Mouse (Mus musculus): ENCODE data around the gene Gm49325. TPM values are rescaled to one million over a fixed set of nuclear protein-coding genes. Genes with fewer than 3 reads are reported as not detected.

The Gm49325 gene
- polyA plus RNA-seq, 1 experiment from 2014 or later = 4.8 TPM

DNA sequence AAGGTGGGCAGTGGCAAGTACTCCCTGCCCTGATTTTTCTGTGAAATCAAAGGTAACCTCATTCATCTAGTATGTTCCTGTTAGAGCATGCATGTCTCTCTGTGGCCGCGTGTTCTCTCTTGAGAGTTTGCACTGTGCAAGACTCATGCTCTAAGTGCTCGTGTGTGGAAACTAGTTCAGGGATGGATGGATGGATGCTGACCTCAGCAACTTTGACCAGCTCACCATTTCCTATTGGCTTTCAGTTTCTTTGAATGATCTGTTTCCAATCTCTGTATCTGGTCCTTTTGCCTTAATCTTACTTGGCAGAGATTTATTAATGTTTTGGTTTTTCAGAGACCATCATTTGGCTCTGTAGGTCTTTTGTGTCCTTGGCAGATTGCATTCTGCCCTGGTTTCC is 23.2 kb downstream of the Gm49325 start:
- Histone ChIP-seq H3K4me3 (replicated peaks) (no peak overlapping the region), H3K27ac (no peak overlapping the region), H3K27me3 (replicated peaks) (no peaks in the 10 kb centered on the region), H3K4me1 (peaks cover 16% of the 10 kb centered on the region), H3K36me3 (peaks cover 13% of the 10 kb centered on the region), H3K4me2 (no peak overlapping the region), H3K9me3 (no peaks in the 10 kb centered on the region), H3K9ac (no peak overlapping the region)
- no peak for ATAC-seq (ENCODE audit: insufficient read depth, low FRiP score, low read depth)
- WGBS = 76% methylated on average over 3 of the region's 3 CpGs

DNA sequence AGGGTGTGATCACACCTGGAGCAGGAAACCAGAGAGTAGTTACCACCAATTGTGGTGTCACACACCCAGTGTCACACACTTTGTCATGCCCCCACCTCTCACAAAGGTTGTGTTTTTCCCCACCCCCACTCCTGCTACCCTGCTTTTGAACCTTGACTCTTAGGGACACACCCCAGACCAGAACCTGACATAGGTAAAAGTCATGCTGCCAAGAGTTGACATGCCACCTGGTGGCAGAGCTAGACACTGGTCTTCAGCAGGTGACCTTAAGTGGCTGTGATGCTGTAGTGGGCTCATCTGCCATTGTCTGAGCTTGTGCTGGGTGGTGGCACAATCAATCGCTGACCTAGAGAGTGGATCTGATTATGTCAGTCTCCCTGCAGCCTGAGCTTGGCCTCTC is 24.0 kb downstream of the Gm49325 start:
- no peak for ATAC-seq (ENCODE audit: insufficient read depth, low FRiP score, low read depth)
- peaks cover 13% of the 10 kb centered on the region for H3K4me1 ChIP-seq
- WGBS = 92% methylated on average over 1 of the region's 1 CpGs

DNA sequence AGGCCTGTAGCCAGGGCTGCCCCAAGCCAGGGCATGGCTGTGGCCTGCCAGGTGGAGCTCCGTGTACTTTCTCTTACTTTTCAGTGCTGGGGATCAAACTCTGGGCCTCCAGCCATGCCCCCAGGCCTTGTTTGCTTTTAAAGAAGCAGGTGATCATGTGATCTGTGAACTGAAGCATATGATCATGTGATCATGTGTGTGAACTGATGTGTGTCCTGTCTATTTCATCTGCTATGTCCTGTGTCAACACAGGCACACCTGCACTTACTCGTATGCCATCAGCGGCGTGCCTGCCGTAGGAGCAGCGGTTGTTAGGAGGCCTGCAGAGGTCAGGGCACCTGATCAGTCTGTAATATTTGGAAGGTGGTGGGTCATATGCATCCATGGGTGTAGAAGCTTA is 28.0 kb downstream of the Gm49325 start:
- Histone ChIP-seq H3K36me3 (peaks cover 27% of the 10 kb centered on the region), H3K27ac (no peak overlapping the region), H3K9me3 (no peaks in the 10 kb centered on the region), H3K4me3 (replicated peaks) (no peak overlapping the region), H3K4me1 (peaks cover 14% of the 10 kb centered on the region; the same call in 1 of the 2 replicates), H3K9ac (no peak overlapping the region), H3K4me2 (no peak overlapping the region), H3K27me3 (replicated peaks) (no peaks in the 10 kb centered on the region)
- 71% methylated on average over 6 of the region's 6 CpGs for WGBS
- ATAC-seq (ENCODE audit: insufficient read depth, low FRiP score, low read depth) = peak; percentile 63

More for the DNA sequence above, 24.0 kb downstream of the Gm49325 start:
- Histone ChIP-seq H3K9ac (no peak overlapping the region), H3K4me2 (no peak overlapping the region), H3K27ac (no peak overlapping the region), H3K27me3 (replicated peaks) (no peaks in the 10 kb centered on the region), H3K9me3 (no peaks in the 10 kb centered on the region), H3K4me3 (replicated peaks) (no peak overlapping the region), H3K36me3 (peaks cover 13% of the 10 kb centered on the region)

DNA sequence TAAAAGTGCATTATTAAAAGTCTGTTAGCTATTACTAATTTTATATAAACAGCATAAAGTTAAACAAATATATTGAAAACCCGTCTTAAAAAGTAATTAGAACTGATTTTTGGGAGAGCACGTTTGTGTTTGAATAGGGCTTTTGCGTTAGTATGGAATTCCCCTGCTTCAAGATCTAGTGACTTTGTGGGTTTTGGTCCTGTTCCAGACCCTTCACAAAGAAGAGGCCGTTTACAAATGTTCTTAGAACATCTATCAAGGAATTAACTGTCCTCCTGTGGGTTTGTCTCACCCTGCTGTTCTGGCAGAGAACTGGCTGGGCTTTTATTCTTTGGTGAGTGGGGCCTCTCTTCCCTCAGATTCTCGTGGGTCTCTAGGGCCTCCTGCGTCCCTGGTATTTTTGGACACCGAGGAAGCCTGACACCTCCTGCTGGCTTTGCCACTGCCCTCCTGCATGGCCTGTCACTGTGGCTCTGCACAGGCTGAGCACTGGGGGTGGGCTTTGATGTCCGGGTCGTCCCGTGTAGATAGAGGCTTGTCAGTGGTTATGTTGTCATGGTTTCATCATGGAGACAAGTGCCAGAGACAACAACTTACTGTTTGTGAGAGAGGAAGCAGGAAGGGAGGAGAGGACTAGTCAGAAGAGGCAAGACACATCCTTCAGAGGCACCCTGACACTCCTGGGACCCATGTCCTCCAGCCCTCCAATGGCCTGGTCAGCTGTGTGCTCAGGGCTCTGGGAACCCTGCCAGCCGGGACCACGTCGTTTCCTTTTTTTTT is 28.6 kb downstream of the Gm49325 start:
- Histone ChIP-seq H3K4me2 (no peak overlapping the region), H3K27ac (peak overlapping the region; percentile 17; the same call in 1 of the 2 replicates)
- WGBS = 55% methylated on average over 13 of the region's 13 CpGs

DNA sequence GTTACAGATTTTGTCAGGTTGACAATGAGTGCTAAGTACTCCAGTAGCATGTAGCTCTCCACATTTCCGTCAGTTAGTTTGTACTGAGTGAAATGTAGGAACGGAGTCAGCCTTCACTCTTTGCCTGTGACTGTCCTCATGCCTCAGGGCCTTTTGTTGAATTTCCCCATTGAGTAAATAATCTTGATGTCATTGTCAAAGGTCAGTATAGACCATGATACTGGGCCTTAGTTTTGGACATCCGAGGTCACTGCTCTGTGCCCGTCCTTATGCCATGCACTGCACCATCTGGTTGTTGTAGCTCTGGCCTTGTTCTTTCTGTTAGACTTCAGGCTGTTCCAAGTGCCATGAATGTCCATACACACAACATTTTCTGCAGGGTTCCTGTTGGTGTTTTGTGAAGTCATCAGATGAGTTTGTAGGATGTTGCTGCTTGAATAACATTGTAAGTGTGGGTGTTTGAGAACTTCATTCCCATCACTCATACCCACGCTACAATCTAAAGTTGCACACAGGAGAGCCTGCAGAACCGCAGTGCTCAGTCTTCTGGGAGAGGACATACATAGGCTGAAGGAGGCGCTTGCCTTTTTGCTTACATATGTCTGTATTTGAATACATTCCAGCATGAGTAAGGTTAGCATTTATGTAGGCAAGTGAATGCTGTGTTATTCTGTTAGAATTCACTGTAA is 30.4 kb downstream of the Gm49325 start:
- Histone ChIP-seq H3K27me3 (replicated peaks) (no peaks in the 10 kb centered on the region), H3K27ac (no peak overlapping the region), H3K36me3 (peaks cover 28% of the 10 kb centered on the region), H3K9me3 (no peaks in the 10 kb centered on the region), H3K4me1 (peaks cover 14% of the 10 kb centered on the region; the same call in 1 of the 2 replicates), H3K9ac (no peak overlapping the region), H3K4me2 (no peak overlapping the region), H3K4me3 (replicated peaks) (no peak overlapping the region)
- ATAC-seq (ENCODE audit: insufficient read depth, low FRiP score, low read depth) = no peak
- 87% methylated on average over 7 of the region's 7 CpGs for WGBS

More for the DNA sequence above, 28.6 kb downstream of the Gm49325 start:
- no peak overlapping the region for H3K4me3 ChIP-seq (replicated peaks)
- H3K4me1 ChIP-seq = peaks cover 14% of the 10 kb centered on the region; the same call in 1 of the 2 replicates
- no peak overlapping the region for H3K9ac ChIP-seq
- no peaks in the 10 kb centered on the region for H3K9me3 ChIP-seq
- no peak; the same call in 1 of the 2 replicates for ATAC-seq (ENCODE audit: insufficient read depth, low FRiP score, low read depth)
- H3K27me3 ChIP-seq (replicated peaks) = no peaks in the 10 kb centered on the region
- peaks cover 27% of the 10 kb centered on the region for H3K36me3 ChIP-seq

DNA sequence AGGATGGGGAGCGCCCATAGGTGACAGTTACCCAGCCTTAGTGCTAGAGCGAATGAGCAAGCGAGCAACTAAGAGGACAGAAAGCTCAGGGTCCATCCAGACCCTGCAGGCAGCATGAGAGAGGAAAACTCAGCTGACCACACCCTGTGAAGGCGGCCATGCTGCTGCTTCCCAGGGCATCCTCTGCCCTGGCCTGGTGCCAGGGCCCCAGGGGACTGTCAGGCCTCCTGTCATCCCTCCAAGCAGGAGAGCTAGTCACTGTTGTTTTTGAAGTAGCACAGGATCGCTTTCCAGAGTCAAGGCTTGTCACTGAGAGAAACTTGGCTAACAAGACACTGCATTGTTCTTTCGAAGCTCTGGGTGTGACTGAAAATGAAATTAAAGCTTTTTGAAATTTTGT is 33.0 kb downstream of the Gm49325 start:
- H3K27me3 ChIP-seq (replicated peaks) = no peaks in the 10 kb centered on the region
- no peak overlapping the region for H3K27ac ChIP-seq
- 0 out of 2 replicates have a peak, but pooled peaks cover 12% of the 10 kb centered on the region for H3K4me1 ChIP-seq
- peaks cover 39% of the 10 kb centered on the region for H3K36me3 ChIP-seq
- H3K9ac ChIP-seq = no peak overlapping the region
- no peaks in the 10 kb centered on the region for H3K9me3 ChIP-seq
- WGBS = 76% methylated on average over 6 of the region's 6 CpGs
- H3K4me3 ChIP-seq (replicated peaks) = no peak overlapping the region
- H3K4me2 ChIP-seq = no peak overlapping the region
- ATAC-seq (ENCODE audit: insufficient read depth, low FRiP score, low read depth) = no peak

DNA sequence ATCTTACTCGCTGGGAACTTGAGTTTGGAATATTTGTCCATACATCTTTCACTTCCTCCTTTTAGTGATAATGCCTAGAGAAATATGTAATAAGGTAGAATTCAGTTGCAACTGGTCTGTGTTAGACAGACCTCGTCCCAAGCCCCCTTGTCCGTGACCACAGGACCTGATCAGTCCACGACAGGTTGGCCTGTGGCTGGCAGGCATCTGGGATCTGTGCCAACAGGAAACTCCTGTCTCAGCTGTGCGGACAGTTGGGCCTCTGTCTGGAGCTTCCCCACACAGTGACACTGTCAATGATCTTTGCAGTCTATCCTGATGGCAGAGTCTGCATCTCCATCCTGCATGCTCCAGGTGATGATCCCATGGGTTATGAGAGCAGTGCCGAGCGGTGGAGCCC is 37.2 kb downstream of the Gm49325 start:
- Histone ChIP-seq H3K27me3 (replicated peaks) (no peaks in the 10 kb centered on the region), H3K36me3 (peaks cover 47% of the 10 kb centered on the region), H3K9ac (no peak overlapping the region), H3K4me2 (no peak overlapping the region), H3K4me3 (replicated peaks) (no peak overlapping the region), H3K9me3 (no peaks in the 10 kb centered on the region), H3K4me1 (0 out of 2 replicates have a peak, but pooled peaks cover 5% of the 10 kb centered on the region), H3K27ac (no peak overlapping the region)
- 72% methylated on average over 7 of the region's 7 CpGs for WGBS
- no peak for ATAC-seq (ENCODE audit: insufficient read depth, low FRiP score, low read depth)

DNA sequence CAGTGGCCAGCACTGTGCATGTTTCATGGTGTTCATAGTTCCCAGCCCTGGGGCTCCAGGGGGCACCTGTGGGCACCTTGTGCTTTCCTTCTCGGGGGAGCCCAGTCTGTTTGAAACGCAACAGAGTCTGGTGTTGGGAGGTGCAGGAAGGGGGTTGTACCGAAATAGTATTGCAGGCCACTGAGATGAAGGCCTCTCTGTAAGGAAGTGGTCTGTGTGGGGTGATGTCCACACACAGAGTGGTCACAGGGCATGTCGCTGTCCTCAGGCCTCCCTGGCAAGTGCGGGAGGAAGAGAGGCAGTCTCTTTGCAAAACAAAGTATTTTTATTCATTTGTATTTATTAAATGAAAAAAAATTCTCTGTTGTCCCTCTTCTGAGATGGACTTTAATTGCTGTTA is 39.6 kb downstream of the Gm49325 start:
- Histone ChIP-seq H3K27ac (no peak overlapping the region), H3K9ac (no peak overlapping the region), H3K27me3 (replicated peaks) (no peaks in the 10 kb centered on the region)

DNA sequence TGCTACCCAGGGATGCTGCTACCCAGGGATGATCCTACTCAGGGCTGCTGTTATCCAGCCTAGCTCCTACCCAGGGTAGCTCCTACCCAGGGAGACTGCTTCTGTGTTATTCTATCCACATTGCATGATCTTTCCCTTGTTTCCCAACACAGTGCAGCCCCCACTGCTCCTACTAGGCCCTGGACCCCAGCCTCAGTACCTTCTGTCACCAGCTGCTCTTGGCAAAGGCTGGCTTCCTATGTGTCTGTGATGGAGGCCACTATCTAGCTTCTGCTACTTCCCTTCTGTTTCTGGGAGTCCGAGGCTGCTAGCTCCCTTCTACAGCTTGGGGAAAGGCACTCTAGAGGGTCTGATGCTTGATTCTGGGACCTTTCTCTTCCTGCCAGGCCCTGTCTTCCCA is 41.5 kb downstream of the Gm49325 start:
- H3K4me2 ChIP-seq = no peak overlapping the region
- H3K36me3 ChIP-seq = peaks cover 35% of the 10 kb centered on the region
- no peak for ATAC-seq (ENCODE audit: insufficient read depth, low FRiP score, low read depth)
- H3K27me3 ChIP-seq (replicated peaks) = no peaks in the 10 kb centered on the region
- H3K9me3 ChIP-seq = no peaks in the 10 kb centered on the region
- WGBS = 72% methylated on average over 1 of the region's 1 CpGs
- H3K9ac ChIP-seq = no peak overlapping the region
- H3K27ac ChIP-seq = no peak overlapping the region
- no peak overlapping the region for H3K4me3 ChIP-seq (replicated peaks)
- no peaks in the 10 kb centered on the region for H3K4me1 ChIP-seq

More for the DNA sequence above, 39.6 kb downstream of the Gm49325 start:
- 88% methylated on average over 5 of the region's 5 CpGs for WGBS
- Histone ChIP-seq H3K9me3 (no peaks in the 10 kb centered on the region), H3K4me3 (replicated peaks) (no peak overlapping the region), H3K36me3 (peaks cover 47% of the 10 kb centered on the region), H3K4me1 (no peaks in the 10 kb centered on the region), H3K4me2 (no peak overlapping the region)
- no peak for ATAC-seq (ENCODE audit: insufficient read depth, low FRiP score, low read depth)

DNA sequence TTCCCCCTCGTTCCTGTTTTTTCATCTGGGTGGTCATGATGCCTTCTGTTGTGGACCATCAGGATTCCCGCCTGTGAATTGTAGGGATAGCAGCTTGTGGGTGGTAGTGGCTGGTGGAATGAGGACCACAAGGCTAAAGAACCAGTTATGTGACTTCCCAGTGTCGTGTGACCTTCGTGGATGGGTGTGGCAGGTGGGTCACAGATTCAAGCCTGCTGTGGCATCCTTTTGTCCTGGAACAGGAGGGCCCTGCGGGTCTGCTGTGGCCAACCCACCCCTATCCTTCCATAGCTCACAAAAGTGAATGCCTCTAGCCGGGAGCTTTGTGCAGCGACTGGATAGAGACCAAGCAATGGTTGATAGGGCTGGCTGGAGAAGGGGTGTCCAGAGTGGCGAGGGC is 41.9 kb downstream of the Gm49325 start:
- Histone ChIP-seq H3K4me3 (replicated peaks) (no peak overlapping the region), H3K9ac (no peak overlapping the region)
- 82% methylated on average over 8 of the region's 8 CpGs for WGBS

DNA sequence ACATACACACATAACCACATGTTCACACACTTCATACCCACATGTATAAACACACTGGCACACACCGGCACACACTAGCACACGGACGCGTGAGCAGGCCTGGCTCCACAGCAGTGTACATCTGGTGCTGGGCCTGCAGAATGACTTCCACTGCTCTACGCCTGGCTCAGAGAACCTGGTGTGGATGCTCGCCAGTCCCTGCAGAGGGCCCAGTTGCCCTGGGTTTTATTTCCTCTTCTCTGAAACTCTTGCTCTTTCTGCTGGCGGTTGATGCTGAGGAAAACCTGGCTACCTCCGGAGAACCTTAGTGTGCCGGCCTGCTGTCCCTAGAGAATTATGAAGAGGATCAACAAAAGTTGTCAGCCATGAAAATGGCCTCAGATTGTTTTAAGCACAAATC is 46.0 kb downstream of the Gm49325 start:
- ATAC-seq (ENCODE audit: insufficient read depth, low FRiP score, low read depth) = no peak
- Histone ChIP-seq H3K9me3 (no peaks in the 10 kb centered on the region), H3K9ac (no peak overlapping the region), H3K27ac (no peak overlapping the region), H3K4me2 (no peak overlapping the region), H3K4me3 (replicated peaks) (no peak overlapping the region), H3K36me3 (no peaks in the 10 kb centered on the region), H3K27me3 (replicated peaks) (no peaks in the 10 kb centered on the region), H3K4me1 (no peaks in the 10 kb centered on the region)
- 85% methylated on average over 9 of the region's 9 CpGs for WGBS

More for the DNA sequence above, 41.9 kb downstream of the Gm49325 start:
- Histone ChIP-seq H3K9me3 (no peaks in the 10 kb centered on the region), H3K36me3 (peaks cover 32% of the 10 kb centered on the region), H3K27ac (no peak overlapping the region), H3K27me3 (replicated peaks) (no peaks in the 10 kb centered on the region), H3K4me1 (no peaks in the 10 kb centered on the region), H3K4me2 (no peak overlapping the region)
- no peak for ATAC-seq (ENCODE audit: insufficient read depth, low FRiP score, low read depth)

DNA sequence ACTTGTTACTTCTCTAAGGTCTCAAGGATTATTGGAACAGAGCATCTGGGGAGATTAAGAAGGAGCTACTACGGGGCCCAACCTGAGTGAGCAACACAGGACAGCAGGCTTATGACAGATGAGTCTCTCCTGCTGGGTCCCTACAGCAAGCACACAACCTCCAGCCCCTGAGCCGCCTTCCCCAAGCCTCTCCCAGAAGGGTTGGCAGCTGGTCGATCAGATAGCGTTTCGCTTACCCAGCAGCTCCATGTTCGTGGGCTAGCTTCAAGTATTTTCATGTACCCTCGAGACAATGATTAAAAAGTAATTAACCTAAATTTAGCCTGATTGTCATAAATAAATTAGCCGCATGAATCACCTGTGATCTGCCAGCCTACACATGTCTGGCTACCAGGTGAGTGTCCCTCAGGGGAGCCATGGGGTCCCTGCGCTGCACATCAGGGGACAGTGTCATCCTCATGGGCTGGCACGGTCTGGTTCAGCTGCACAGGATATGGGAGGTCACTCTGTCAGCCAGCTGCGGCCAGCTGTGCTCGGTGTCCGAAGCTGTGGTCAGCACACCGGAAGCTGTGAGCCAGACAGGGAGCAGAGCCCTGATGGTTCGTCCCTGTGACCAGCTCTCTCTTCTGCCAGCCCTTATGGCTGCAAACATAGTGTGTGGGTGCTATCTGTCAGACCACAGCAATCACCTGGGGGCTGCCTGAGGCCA is 52.4 kb downstream of the Gm49325 start:
- Histone ChIP-seq H3K27ac (no peak overlapping the region), H3K27me3 (replicated peaks) (no peaks in the 10 kb centered on the region), H3K9ac (no peak overlapping the region), H3K9me3 (no peaks in the 10 kb centered on the region), H3K4me2 (no peak overlapping the region), H3K36me3 (no peaks in the 10 kb centered on the region), H3K4me1 (0 out of 2 replicates have a peak, but pooled peaks cover 3% of the 10 kb centered on the region), H3K4me3 (replicated peaks) (no peak overlapping the region)
- WGBS = 51% methylated on average over 15 of the region's 15 CpGs
- no peak for ATAC-seq (ENCODE audit: insufficient read depth, low FRiP score, low read depth)
